Mouse (Mus musculus): ENCODE results near the gene Tesc. TPM values are rescaled to one million over a fixed set of nuclear protein-coding genes. Genes with fewer than 3 reads are reported as not detected.
A peak's percentile ranks its signal among the peaks of the same experiment; 100 is the strongest.

Gene Tesc
- total RNA-seq, 2 experiments from 2014 or later, result 92.6 to 94.2 TPM

DNA sequence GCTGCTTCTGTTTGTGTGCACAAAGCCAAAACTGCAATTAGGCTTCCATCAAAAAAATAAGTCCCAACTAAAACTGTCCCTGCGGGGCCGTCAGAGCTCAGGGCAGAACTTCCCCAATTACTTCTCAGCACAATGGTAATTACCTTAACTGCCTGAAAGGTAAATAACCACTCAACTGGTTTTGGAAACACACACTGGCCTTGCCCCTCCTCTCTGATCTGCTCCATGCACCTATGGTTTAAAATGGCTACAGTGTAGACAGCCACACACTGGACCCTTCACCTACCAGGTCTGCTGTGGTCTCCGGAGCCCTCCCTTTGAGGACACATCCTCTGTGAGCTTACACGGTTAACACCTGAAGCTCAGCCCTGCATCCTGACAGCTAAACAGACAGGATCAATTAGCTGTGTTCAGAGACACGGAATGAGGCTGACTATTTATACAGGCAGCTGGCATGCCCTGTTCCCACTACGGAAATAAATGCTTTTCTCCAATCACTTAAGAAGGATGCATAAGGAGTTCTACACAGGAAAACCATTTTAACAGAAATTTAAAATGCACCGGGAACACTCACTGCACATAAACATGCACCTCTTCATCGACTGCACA lies 72.4 kb downstream of the Tesc start:
- no peak for DNase-seq (ENCODE audit: low spot score in 2 of 2)

- DNase-seq (ENCODE audit: low spot score in 2 of 2), result no peak
Observed at GRCm38 (mm10) chr5:118105536-118105935, 78.0 kb downstream of the Tesc start.

- no peak for DNase-seq (ENCODE audit: low spot score in 2 of 2)
Observed at GRCm38 (mm10) chr5:118106667-118107066, 79.1 kb downstream of the Tesc start.

DNA sequence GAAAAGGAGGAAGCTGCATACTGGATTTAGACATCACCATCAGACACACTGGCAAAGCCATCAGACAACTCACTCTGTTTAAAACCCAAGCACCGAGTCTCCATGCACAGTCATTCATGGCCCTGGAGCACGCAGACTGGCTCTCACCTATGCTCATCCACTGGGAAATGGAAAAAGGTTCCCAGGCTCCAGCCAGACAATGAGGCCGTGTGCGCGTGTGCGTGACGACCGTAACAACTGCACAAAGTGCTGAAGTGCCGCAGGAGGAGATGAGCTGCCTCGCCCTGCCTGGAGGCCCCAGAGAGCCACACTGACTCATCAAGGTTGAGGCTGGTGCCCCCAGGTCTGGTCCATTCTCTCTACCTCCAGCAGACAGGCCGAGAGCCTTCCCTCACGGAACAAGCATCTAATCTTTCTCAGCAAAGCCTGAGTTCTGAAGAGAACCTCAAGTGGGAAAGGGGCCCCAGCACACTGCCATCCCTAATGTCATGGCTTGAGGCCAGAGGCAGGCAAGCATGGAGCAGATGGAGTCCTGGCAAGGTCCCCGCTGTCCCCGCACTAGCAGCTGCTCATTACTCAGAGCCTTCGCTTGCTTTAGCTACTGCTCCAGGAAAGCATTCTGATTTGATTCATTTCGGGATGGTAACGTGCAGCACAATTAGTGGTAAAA lies 80.7 kb downstream of the Tesc start:
- DNase-seq (ENCODE audit: low spot score in 2 of 2), result peak; percentile 54 to 82

GRCm38 (mm10) chr5:118108794-118109440 lies 81.4 kb downstream of the Tesc start:
- DNase-seq (ENCODE audit: low spot score in 2 of 2), result no peak

Other genes with a start within 250 kb of the Tesc start
- 10 to 100 TPM; 70.8 to 83.7 TPM for gene Nos1, start 246.7 kb upstream of the Tesc start, total RNA-seq (2021)
- 100 to 1,000 TPM; 160 to 163 TPM for gene Fbxo21, start 51.0 kb upstream of the Tesc start, total RNA-seq (2021)
- 10 to 100 TPM; 34.4 to 34.7 TPM for gene Fbxw8, start 127.7 kb downstream of the Tesc start, total RNA-seq (2021)
- 10 to 100 TPM; 30.8 to 35.9 TPM for gene Hrk, start 136.9 kb downstream of the Tesc start, total RNA-seq (2021)
- 10 to 100 TPM; 64.3 to 67.7 TPM for gene Rnft2, start 217.4 kb downstream of the Tesc start, total RNA-seq (2021)
- 10 to 100 TPM; 15.7 to 17.2 TPM for gene 2410131K14Rik, start 217.5 kb downstream of the Tesc start, total RNA-seq (2021)